Comparison of ENCODE assay signal across 24 mouse cellular contexts in genomic region chr5:77113773-77114172, GRCm38 (mm10). TPM values are rescaled to one million over a fixed set of nuclear protein-coding genes. Genes with fewer than 3 reads are reported as not detected.
DNase-seq lines count a peak whose midpoint lies in the region; ATAC-seq and TF ChIP-seq lines count a peak whose summit lies in the region.
"Had no signal": no experiment of that assay in that cellular context is flagged by ENCODE, and none has a peak within 500 bp of the region (broad histone marks: within the 10 kb centered on the region; RNA-seq: fewer than 3 reads in every experiment).

No protein-coding gene starts in this region.

- ATAC-seq in heart, embryonic 12.5 days (ENCODE audit: insufficient number of reproducible peaks, low FRiP score): no peak
- no peak for ATAC-seq in heart, postnatal 0 days (ENCODE audit: insufficient read depth, low read depth)
- ATAC-seq in activated CD4-positive, CD25-positive, alpha-beta regulatory T cell, adult 4 months: peak; percentile 11
- ATAC-seq: forebrain, embryonic 14.5 days; midbrain, embryonic 15.5 days had no signal

- no peaks in the 10 kb centered on the region for H3K9me3 ChIP-seq in heart, embryonic 12.5 days (replicated peaks)
- no peaks in the 10 kb centered on the region for H3K9me3 ChIP-seq in heart, postnatal 0 days (replicated peaks; ENCODE audit: control insufficient read depth, low read length)
- H3K9me3 ChIP-seq: limb, embryonic 12.5 days; liver, embryonic 15.5 days; lung, embryonic 15.5 days; midbrain, embryonic 15.5 days had no signal

- peak overlapping the region; percentile 95 for H3K27ac ChIP-seq in heart, embryonic 12.5 days (ENCODE audit: poor library complexity, severe bottlenecking)
- H3K27ac ChIP-seq in heart, postnatal 0 days (ENCODE audit: low read depth): peak overlapping the region; percentile 85
- H3K27ac ChIP-seq: hindbrain, embryonic 14.5 days; left cerebral cortex, adult 2 months; limb, embryonic 12.5 days; liver, embryonic 15.5 days; lung, embryonic 15.5 days; macrophage; midbrain, embryonic 15.5 days had no signal

- H3K4me3 ChIP-seq in heart, embryonic 12.5 days: peak overlapping the region; percentile 49
- H3K4me3 ChIP-seq in heart, postnatal 0 days (ENCODE audit: low read depth, low read length): peak overlapping the region; percentile 54
- H3K4me3 ChIP-seq: left cerebral cortex, adult 2 months; limb, embryonic 12.5 days; liver, embryonic 15.5 days; lung, embryonic 15.5 days; midbrain, embryonic 15.5 days had no signal

- 47% methylated on average over 3 of the region's 3 CpGs for WGBS in heart, embryonic 12.5 days
- 44% methylated on average over 3 of the region's 3 CpGs for WGBS in heart, postnatal 0 days

- H3K9ac ChIP-seq in heart, embryonic 12.5 days: peak overlapping the region; percentile 72
- H3K9ac ChIP-seq in heart, postnatal 0 days (replicated peaks; ENCODE audit: low read depth, low read length): peak overlapping the region; percentile 57
- H3K9ac ChIP-seq: limb, embryonic 12.5 days; liver, embryonic 15.5 days; lung, embryonic 15.5 days; midbrain, embryonic 15.5 days had no signal

- no peaks in the 10 kb centered on the region for H3K27me3 ChIP-seq in heart, embryonic 12.5 days (replicated peaks)
- H3K27me3 ChIP-seq in heart, postnatal 0 days (ENCODE audit: control insufficient read depth, insufficient read depth, low read length): no peaks in the 10 kb centered on the region
- H3K27me3 ChIP-seq: CH12.LX; limb, embryonic 12.5 days; lung, embryonic 15.5 days had no signal

- peaks cover 6% of the 10 kb centered on the region for H3K36me3 ChIP-seq in heart, embryonic 12.5 days
- no peaks in the 10 kb centered on the region; the same call in 1 of the 2 replicates for H3K36me3 ChIP-seq in heart, postnatal 0 days (replicated peaks; ENCODE audit: control insufficient read depth, insufficient read depth, low read length)
- H3K36me3 ChIP-seq: limb, embryonic 12.5 days; liver, embryonic 15.5 days; lung, embryonic 15.5 days; midbrain, embryonic 15.5 days had no signal

- TF ChIP-seq CTCF in heart, postnatal 0 days (IDR thresholded peaks at IDR 0.05; ENCODE audit: low read depth): no peak

- no peak for DNase-seq in heart, adult 11 months
- no peak for DNase-seq in heart, postnatal 0 days (ENCODE audit: low spot score)
- DNase-seq in heart, postnatal 4 days: no peak
- peak; percentile 41 for DNase-seq in CD4-positive, CD25-positive, alpha-beta regulatory T cell, adult 2 months (ENCODE audit: low read depth, low spot score)
- DNase-seq in urinary bladder, adult 2 months (ENCODE audit: low spot score): no peak
- no peak for DNase-seq in cerebellum, adult 8-10 months
- DNase-seq: adrenal gland, adult 8-10 months; cerebellum, adult 2 months; cerebellum, postnatal 36 days; gastrocnemius, postnatal 14 days; kidney, adult 11 months; kidney, postnatal 14 days; thymus, postnatal 4 days had no signal

- peak overlapping the region; percentile 66 for H3K4me2 ChIP-seq in heart, embryonic 12.5 days
- peak overlapping the region; percentile 67 for H3K4me2 ChIP-seq in heart, postnatal 0 days (ENCODE audit: low read depth, low read length)
- H3K4me2 ChIP-seq: hindbrain, embryonic 14.5 days; limb, embryonic 12.5 days; liver, embryonic 15.5 days; midbrain, embryonic 15.5 days had no signal

- TF ChIP-seq EP300 in heart, postnatal 0 days (IDR thresholded peaks at IDR 0.05; ENCODE audit: low read depth): no peak

- peaks cover 38% of the 10 kb centered on the region for H3K4me1 ChIP-seq in heart, embryonic 12.5 days (replicated peaks)
- H3K4me1 ChIP-seq in heart, postnatal 0 days (ENCODE audit: control insufficient read depth, insufficient read depth): peaks cover 17% of the 10 kb centered on the region

RNA-seq across cellular contexts. Expression of gene Hopx, which starts 1.1 kb away (rescaled TPM):
- 14.4 and 14.6 TPM in 2 replicates for polyA plus RNA-seq in heart, embryonic 12.5 days (2016; fragmentation: Nextera tagmentation; extraction: Ambion mirVana)
- total RNA-seq in heart, postnatal 0 days (2014; rRNA removed; ENCODE audit: low replicate concordance): 510 and 558 TPM in 2 replicates
- 41.0 and 42.6 TPM in 2 replicates for polyA plus RNA-seq in heart, postnatal 0 days (2015; fragmentation: Nextera tagmentation; extraction: Ambion mirVana)
- 100 to 1,000 TPM; 432 to 451 TPM for total RNA-seq in heart, postnatal 4 days (2021)
- polyA plus RNA-seq in activated CD4-positive, CD25-positive, alpha-beta regulatory T cell, adult 4 months (2017; shearing (Covaris generic)): 10 to 100 TPM; 17.5 to 20.6 TPM
- 66.3 and 93.9 TPM in 2 replicates for polyA plus RNA-seq in urinary bladder, adult 2 months (2012; rRNA removed)
- polyA plus RNA-seq: limb, embryonic 12.5 days had no signal
